ENCODE assay signal across 11 mouse cellular contexts in the genomic region with DNA sequence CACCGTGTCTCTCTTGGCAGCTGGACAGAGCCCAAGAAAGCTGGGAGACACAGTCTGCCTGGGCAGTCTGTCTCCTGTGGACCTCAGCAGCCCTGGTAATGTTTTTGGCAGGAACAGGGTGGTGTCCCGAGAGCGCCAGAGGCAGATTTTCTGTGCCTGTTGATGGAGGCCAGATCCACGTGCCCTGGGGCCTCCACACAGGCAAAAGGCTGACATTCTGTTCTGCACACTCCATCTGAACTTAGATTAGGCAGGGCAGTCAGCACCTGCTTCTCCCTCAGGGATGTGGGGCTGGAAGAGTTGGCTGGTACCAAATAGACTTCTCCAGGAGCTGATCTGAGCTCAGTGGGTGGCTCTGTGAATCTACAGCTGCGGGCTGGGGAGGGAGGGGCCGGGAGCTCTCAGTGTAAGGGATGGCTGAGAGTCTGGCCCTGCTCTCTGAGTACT.
DNase-seq lines count a peak whose midpoint lies in the region; ATAC-seq and TF ChIP-seq lines count a peak whose summit lies in the region.
"Had no signal": no experiment of that assay in that cellular context is flagged by ENCODE, and none has a peak within 500 bp of the region (broad histone marks: within the 10 kb centered on the region; RNA-seq: fewer than 3 reads in every experiment).

No protein-coding gene starts in this region.

- 38% methylated on average over 6 of the region's 6 CpGs for WGBS in hindbrain, embryonic 11.5 days
- WGBS in hindbrain, embryonic 10.5 days, result 44% methylated on average over 6 of the region's 6 CpGs
- 21% methylated on average over 6 of the region's 6 CpGs for WGBS in heart, embryonic 14.5 days
- WGBS in limb, embryonic 14.5 days, result 27% methylated on average over 6 of the region's 6 CpGs

- H3K4me3 ChIP-seq in hindbrain, embryonic 11.5 days (ENCODE audit: low read depth, low read length), result no peak overlapping the region
- no peak overlapping the region for H3K4me3 ChIP-seq in hindbrain, embryonic 10.5 days
- H3K4me3 ChIP-seq in brown adipose tissue, adult 24 weeks (ENCODE audit: insufficient read depth, low read depth, low read length), result no peak overlapping the region
- H3K4me3 ChIP-seq in heart, embryonic 14.5 days (ENCODE audit: control insufficient read depth in 1 of 2, insufficient read depth in 1 of 2, low read depth in 1 of 2, low read length in 2 of 2), result no peak overlapping the region
- H3K4me3 ChIP-seq in limb, embryonic 14.5 days (replicated peaks; ENCODE audit: low read length), result no peak overlapping the region
- H3K4me3 ChIP-seq: erythroblast, embryonic 14.5 days; liver, embryonic 15.5 days had no signal

- H3K4me2 ChIP-seq in hindbrain, embryonic 11.5 days (replicated peaks; ENCODE audit: low read depth, low read length), result no peak overlapping the region
- H3K4me2 ChIP-seq in heart, embryonic 14.5 days (ENCODE audit: low read length), result no peak overlapping the region
- H3K4me2 ChIP-seq in limb, embryonic 14.5 days (replicated peaks; ENCODE audit: low read depth, low read length, severe bottlenecking), result no peak overlapping the region
- H3K4me2 ChIP-seq: liver, embryonic 15.5 days had no signal

- no peak for ATAC-seq in hindbrain, embryonic 11.5 days (ENCODE audit: low FRiP score)
- ATAC-seq in heart, embryonic 14.5 days (ENCODE audit: insufficient number of reproducible peaks, insufficient read depth, low FRiP score, low read depth), result peak; percentile 47; the same call in 1 of the 2 replicates
- ATAC-seq in limb, embryonic 14.5 days (ENCODE audit: low FRiP score, low read depth), result 0 out of 2 replicates have a peak, but pooled peaks have one; percentile 41

- H3K27ac ChIP-seq in hindbrain, embryonic 11.5 days (ENCODE audit: low read depth, low read length), result no peak overlapping the region
- no peak overlapping the region for H3K27ac ChIP-seq in hindbrain, embryonic 10.5 days
- H3K27ac ChIP-seq in brown adipose tissue, adult 24 weeks (replicated peaks; ENCODE audit: low read depth, low read length), result peak overlapping the region; percentile 49
- peak overlapping the region in 1 of 2 experiments; percentile 15; a peak in 1 of 4 replicates for H3K27ac ChIP-seq in heart, embryonic 14.5 days (replicated peaks in 1 of 2; ENCODE audit: control insufficient read depth in 1 of 2, insufficient read depth in 1 of 2, low read depth in 2 of 2, low read length in 2 of 2)
- no peak overlapping the region for H3K27ac ChIP-seq in limb, embryonic 14.5 days (replicated peaks; ENCODE audit: low read depth, low read length)
- H3K27ac ChIP-seq: liver, embryonic 15.5 days had no signal

- no peaks in the 10 kb centered on the region for H3K9me3 ChIP-seq in hindbrain, embryonic 11.5 days (ENCODE audit: control insufficient read depth, low read length)
- no peaks in the 10 kb centered on the region for H3K9me3 ChIP-seq in hindbrain, embryonic 10.5 days
- H3K9me3 ChIP-seq in heart, embryonic 14.5 days (ENCODE audit: control insufficient read depth, low read length), result no peaks in the 10 kb centered on the region
- no peaks in the 10 kb centered on the region for H3K9me3 ChIP-seq in limb, embryonic 14.5 days (ENCODE audit: control insufficient read depth, low read length)
- H3K9me3 ChIP-seq: G1E; liver, embryonic 15.5 days had no signal

- no peak overlapping the region for H3K9ac ChIP-seq in hindbrain, embryonic 11.5 days (ENCODE audit: low read depth, low read length)
- H3K9ac ChIP-seq in heart, embryonic 14.5 days (ENCODE audit: low read length), result no peak overlapping the region
- no peak overlapping the region for H3K9ac ChIP-seq in limb, embryonic 14.5 days (ENCODE audit: low read depth, low read length, severe bottlenecking)
- H3K9ac ChIP-seq: liver, embryonic 15.5 days had no signal

- peaks cover 2% of the 10 kb centered on the region; the same call in 1 of the 2 replicates for H3K4me1 ChIP-seq in hindbrain, embryonic 11.5 days (replicated peaks; ENCODE audit: control insufficient read depth, insufficient read depth, low read length)
- peaks cover 22% of the 10 kb centered on the region for H3K4me1 ChIP-seq in hindbrain, embryonic 10.5 days (replicated peaks)
- H3K4me1 ChIP-seq in brown adipose tissue, adult 24 weeks (ENCODE audit: control insufficient read depth, insufficient read depth, insufficient read length, low read length), result peaks cover 11% of the 10 kb centered on the region
- peaks cover 10% of the 10 kb centered on the region in 2 experiments for H3K4me1 ChIP-seq in heart, embryonic 14.5 days (ENCODE audit: control insufficient read depth in 2 of 2, insufficient read depth in 2 of 2, low read length in 2 of 2)
- H3K4me1 ChIP-seq in limb, embryonic 14.5 days (ENCODE audit: control insufficient read depth, insufficient read depth, low read length), result peaks cover 8% of the 10 kb centered on the region

- H3K27me3 ChIP-seq in hindbrain, embryonic 11.5 days (ENCODE audit: control insufficient read depth, insufficient read depth, low read length), result peaks cover 17% of the 10 kb centered on the region
- H3K27me3 ChIP-seq in hindbrain, embryonic 10.5 days (ENCODE audit: insufficient read depth, poor library complexity, severe bottlenecking), result peaks cover 66% of the 10 kb centered on the region
- 0 out of 2 replicates have a peak, but pooled peaks cover 5% of the 10 kb centered on the region for H3K27me3 ChIP-seq in heart, embryonic 14.5 days (ENCODE audit: control insufficient read depth, insufficient read depth, low read length)
- no peaks in the 10 kb centered on the region for H3K27me3 ChIP-seq in limb, embryonic 14.5 days (ENCODE audit: control insufficient read depth, insufficient read depth, low read length)

- no peaks in the 10 kb centered on the region for H3K36me3 ChIP-seq in hindbrain, embryonic 11.5 days (ENCODE audit: control insufficient read depth, insufficient read depth, low read length)
- no peaks in the 10 kb centered on the region for H3K36me3 ChIP-seq in hindbrain, embryonic 10.5 days
- H3K36me3 ChIP-seq in heart, embryonic 14.5 days (ENCODE audit: control insufficient read depth, insufficient read depth, low read length), result no peaks in the 10 kb centered on the region
- no peaks in the 10 kb centered on the region for H3K36me3 ChIP-seq in limb, embryonic 14.5 days (ENCODE audit: control insufficient read depth, insufficient read depth, low read length)
- H3K36me3 ChIP-seq: G1E; liver, embryonic 15.5 days had no signal

- no peak for TF ChIP-seq POLR2A in limb, embryonic 14.5 days (IDR thresholded peaks at IDR 0.05; ENCODE audit: borderline replicate concordance, extremely low read depth, insufficient read depth, insufficient read length)

- DNase-seq in hindbrain, embryonic 11.5 days (ENCODE audit: low spot score), result peak; percentile 17
- DNase-seq in hindbrain, embryonic 10.5 days (ENCODE audit: low spot score), result no peak
- peak; percentile 73 for DNase-seq in MN1 (ENCODE audit: low spot score)
- no peak for DNase-seq in limb, embryonic 14.5 days (ENCODE audit: low spot score)
- no peak for DNase-seq in thymus, postnatal 4 days
- DNase-seq in c-Kit-positive CD71-positive TER-119-positive erythroid progenitor cells, embryonic 14.5 days (ENCODE audit: low spot score), result no peak

Comparison
In these comparisons a context has a peak if more than half of its experiments do, and no peak if none do; other contexts are left out.
1. DNase-seq: peak in hindbrain, embryonic 11.5 days (single experiment) and MN1 (single experiment); none in hindbrain, embryonic 10.5 days (single experiment), limb, embryonic 14.5 days (single experiment), thymus, postnatal 4 days (single experiment) and c-Kit-positive CD71-positive TER-119-positive erythroid progenitor cells, embryonic 14.5 days (single experiment).